Mouse (Mus musculus): ENCODE results near the gene Gm10644. TPM values are rescaled to one million over a fixed set of nuclear protein-coding genes. Genes with fewer than 3 reads are reported as not detected.

Gene Gm10644
- 1.7 TPM for polyA plus RNA-seq (2015; fragmentation: Illumina TruSeq; extraction: RNeasy Lipid Tissue Mini Kit (QIAGEN cat#74804); ENCODE audit: insufficient read depth, low read depth, low replicate concordance)

GRCm38 (mm10) chr8:83955106-83955957, at the start of gene Gm10644, which contains the start of gene Asf1b:
Gene Gm10644 (minus strand): TSS chr8:83955205.
Gene Asf1b (plus strand): TSS chr8:83955507.

GRCm38 (mm10) chr8:84001281-84002000, 46.4 kb upstream of the Gm10644 start, which contains the start of gene 1700067K01Rik:
Gene 1700067K01Rik (plus strand): TSS chr8:84001502.

GRCm38 (mm10) chr8:83997511-83998141, 42.6 kb upstream of the Gm10644 start, which contains the start of gene Samd1:
Gene Samd1 (plus strand): TSS chr8:83997672.

GRCm38 (mm10) chr8:83972150-83973120, 17.4 kb upstream of the Gm10644 start, which contains the start of gene Prkaca:
Gene Prkaca (plus strand): TSS chr8:83972993.

GRCm38 (mm10) chr8:83899363-83900252, 55.4 kb downstream of the Gm10644 start, which contains the start of gene Adgrl1:
Gene Adgrl1 (plus strand): TSS chr8:83900105.

Other genes with a start within 250 kb of the Gm10644 start
- gene Ddx39, start 240.0 kb downstream of the Gm10644 start, polyA plus RNA-seq (2015; fragmentation: Illumina TruSeq; extraction: RNeasy Lipid Tissue Mini Kit (QIAGEN cat#74804); ENCODE audit: insufficient read depth, low read depth, low replicate concordance), result 10.1 TPM
- 16.6 TPM for gene Adgre5, start 213.9 kb downstream of the Gm10644 start, polyA plus RNA-seq (2015; fragmentation: Illumina TruSeq; extraction: RNeasy Lipid Tissue Mini Kit (QIAGEN cat#74804); ENCODE audit: insufficient read depth, low read depth, low replicate concordance)
- 7.4 TPM for gene Adgrl1, start 55.1 kb downstream of the Gm10644 start, polyA plus RNA-seq (2015; fragmentation: Illumina TruSeq; extraction: RNeasy Lipid Tissue Mini Kit (QIAGEN cat#74804); ENCODE audit: insufficient read depth, low read depth, low replicate concordance)
- gene Asf1b, start 302 bp upstream of the Gm10644 start, polyA plus RNA-seq (2015; fragmentation: Illumina TruSeq; extraction: RNeasy Lipid Tissue Mini Kit (QIAGEN cat#74804); ENCODE audit: insufficient read depth, low read depth, low replicate concordance), result 0.78 TPM
- 14.2 TPM for gene Prkaca, start 17.8 kb upstream of the Gm10644 start, polyA plus RNA-seq (2015; fragmentation: Illumina TruSeq; extraction: RNeasy Lipid Tissue Mini Kit (QIAGEN cat#74804); ENCODE audit: insufficient read depth, low read depth, low replicate concordance)
- 15.6 TPM for gene Samd1, start 42.5 kb upstream of the Gm10644 start, polyA plus RNA-seq (2015; fragmentation: Illumina TruSeq; extraction: RNeasy Lipid Tissue Mini Kit (QIAGEN cat#74804); ENCODE audit: insufficient read depth, low read depth, low replicate concordance)
- not detected for gene 1700067K01Rik, start 46.3 kb upstream of the Gm10644 start, polyA plus RNA-seq (2015; fragmentation: Illumina TruSeq; extraction: RNeasy Lipid Tissue Mini Kit (QIAGEN cat#74804); ENCODE audit: insufficient read depth, low read depth, low replicate concordance)
- gene 2210011C24Rik, start 57.0 kb upstream of the Gm10644 start, polyA plus RNA-seq (2015; fragmentation: Illumina TruSeq; extraction: RNeasy Lipid Tissue Mini Kit (QIAGEN cat#74804); ENCODE audit: insufficient read depth, low read depth, low replicate concordance), result not detected
- gene Palm3, start 66.3 kb upstream of the Gm10644 start, polyA plus RNA-seq (2015; fragmentation: Illumina TruSeq; extraction: RNeasy Lipid Tissue Mini Kit (QIAGEN cat#74804); ENCODE audit: insufficient read depth, low read depth, low replicate concordance), result 2.5 TPM
- gene Il27ra, start 87.4 kb upstream of the Gm10644 start, polyA plus RNA-seq (2015; fragmentation: Illumina TruSeq; extraction: RNeasy Lipid Tissue Mini Kit (QIAGEN cat#74804); ENCODE audit: insufficient read depth, low read depth, low replicate concordance), result 0.90 TPM
- not detected for gene Rln3, start 89.8 kb upstream of the Gm10644 start, polyA plus RNA-seq (2015; fragmentation: Illumina TruSeq; extraction: RNeasy Lipid Tissue Mini Kit (QIAGEN cat#74804); ENCODE audit: insufficient read depth, low read depth, low replicate concordance)
- gene Gm10643, start 109.9 kb upstream of the Gm10644 start, polyA plus RNA-seq (2015; fragmentation: Illumina TruSeq; extraction: RNeasy Lipid Tissue Mini Kit (QIAGEN cat#74804); ENCODE audit: insufficient read depth, low read depth, low replicate concordance), result not detected
- gene Rfx1, start 111.6 kb upstream of the Gm10644 start, polyA plus RNA-seq (2015; fragmentation: Illumina TruSeq; extraction: RNeasy Lipid Tissue Mini Kit (QIAGEN cat#74804); ENCODE audit: insufficient read depth, low read depth, low replicate concordance), result 5.4 TPM
- 4.5 TPM for gene Dcaf15, start 149.6 kb upstream of the Gm10644 start, polyA plus RNA-seq (2015; fragmentation: Illumina TruSeq; extraction: RNeasy Lipid Tissue Mini Kit (QIAGEN cat#74804); ENCODE audit: insufficient read depth, low read depth, low replicate concordance)
- gene Podnl1, start 170.8 kb upstream of the Gm10644 start, polyA plus RNA-seq (2015; fragmentation: Illumina TruSeq; extraction: RNeasy Lipid Tissue Mini Kit (QIAGEN cat#74804); ENCODE audit: insufficient read depth, low read depth, low replicate concordance), result not detected
- 6.1 TPM for gene Cc2d1a, start 192.7 kb upstream of the Gm10644 start, polyA plus RNA-seq (2015; fragmentation: Illumina TruSeq; extraction: RNeasy Lipid Tissue Mini Kit (QIAGEN cat#74804); ENCODE audit: insufficient read depth, low read depth, low replicate concordance)
- not detected for gene 4930432K21Rik, start 192.8 kb upstream of the Gm10644 start, polyA plus RNA-seq (2015; fragmentation: Illumina TruSeq; extraction: RNeasy Lipid Tissue Mini Kit (QIAGEN cat#74804); ENCODE audit: insufficient read depth, low read depth, low replicate concordance)
- not detected for gene Nanos3, start 230.0 kb upstream of the Gm10644 start, polyA plus RNA-seq (2015; fragmentation: Illumina TruSeq; extraction: RNeasy Lipid Tissue Mini Kit (QIAGEN cat#74804); ENCODE audit: insufficient read depth, low read depth, low replicate concordance)